Mouse (Mus musculus) thymus, adult 2 months (tissue): Measurements from ENCODE around the gene Ptpn12.

ENCODE experiments used
- CTCF ChIP-seq: fragments of 200-500 bp; IDR thresholded peaks from 2 replicates; pipeline ENCODE4 v1.5.1; 2012; ENCODE audit warnings: mild to moderate bottlenecking, control low read depth, low read length, moderate library complexity, borderline replicate concordance; ENCODE audit not compliant: control insufficient read depth, poor library complexity, insufficient read depth; ENCODE audit errors: extremely low read depth
- POLR2A ChIP-seq: fragments of 200-500 bp; IDR thresholded peaks from 2 replicates; pipeline ENCODE4 v1.6.1; 2012; ENCODE audit warnings: mild to moderate bottlenecking, low read length, control low read depth, moderate library complexity; ENCODE audit not compliant: control insufficient read depth, poor library complexity, insufficient read depth; ENCODE audit errors: extremely low read depth

- TF ChIP-seq CTCF: no peak
- peak; percentile 92 for TF ChIP-seq POLR2A
Observed at GRCm38 (mm10) chr5:20951666-20952281, 103.9 kb downstream of the Ptpn12 start.
